Mouse (Mus musculus) forebrain, postnatal 0 days (tissue): ENCODE measurements around the gene Runx3. TPM values are rescaled to one million over a fixed set of nuclear protein-coding genes. Genes with fewer than 3 reads are reported as not detected.

Experiments used
- ATAC-seq: fragments of 200-750 bp; cut with Nextera tagmentation; 2 replicates; pipeline ENCODE4 v1.8.0; 2017; ENCODE audit warnings: mild to moderate bottlenecking, moderate library complexity
- DNase-seq: peaks from one replicate; pipeline ENCODE4 v3.0.0-alpha.2; 2015
- H3K27ac ChIP-seq: fragments of 300-500 bp; sonication (generic); 2 replicates; pipeline ENCODE4 v1.5.1; 2014; ENCODE audit warnings: low read depth, mild to moderate bottlenecking, antibody characterized with exemption, low read length, moderate library complexity, mixed read lengths
- H3K27me3 ChIP-seq: fragments of 300-500 bp; sonication (generic); 2 replicates; pipeline ENCODE4 v1.6.1; 2014; ENCODE audit warnings: mild to moderate bottlenecking, low read length, mixed read lengths; ENCODE audit not compliant: insufficient read depth
- H3K36me3 ChIP-seq: fragments of 300-500 bp; sonication (generic); 2 replicates; pipeline ENCODE4 v1.6.1; 2014; ENCODE audit warnings: mild to moderate bottlenecking, moderate library complexity; ENCODE audit not compliant: insufficient read depth
- H3K4me1 ChIP-seq: fragments of 300-500 bp; sonication (generic); 2 replicates; pipeline ENCODE4 v1.6.1; 2014; ENCODE audit warnings: antibody characterized with exemption; ENCODE audit not compliant: insufficient read depth
- H3K4me2 ChIP-seq: fragments of 300-500 bp; sonication (generic); 2 replicates; pipeline ENCODE4 v1.6.1; 2014; ENCODE audit warnings: low read depth, mild to moderate bottlenecking, moderate library complexity
- H3K4me3 ChIP-seq: fragments of 300-500 bp; sonication (generic); 2 replicates; pipeline ENCODE4 v1.5.1; 2014; ENCODE audit warnings: low read depth, low read length, mixed read lengths
- H3K9ac ChIP-seq: fragments of 300-500 bp; sonication (generic); 2 replicates; pipeline ENCODE4 v1.6.1; 2014; ENCODE audit warnings: mild to moderate bottlenecking
- H3K9me3 ChIP-seq: fragments of 300-500 bp; sonication (generic); 2 replicates; pipeline ENCODE4 v1.6.1; 2016; ENCODE audit warnings: low read length
- CTCF ChIP-seq: sonication (generic); IDR thresholded peaks from 2 replicates; pipeline ENCODE4 v1.5.1; 2016; ENCODE audit warnings: antibody characterized with exemption, control low read depth, low read depth
- WGBS: fragments of 180-500 bp; shearing (Covaris S2); extraction: QIAGEN DNeasy Blood & Tissue Kit; methylation state at CpG from one replicate; pipeline ENCODE4 v1.1.7; 2014; 5-methylcytosine and 5-hydroxymethylcytosine counted together
- polyA plus RNA-seq: library from polyadenylated mRNA; unstranded; fragments of >200 nt; fragmentation: Nextera tagmentation; extraction: Ambion mirVana; gene quantifications from 2 replicates; pipeline ENCODE4 v1.2.1, GENCODE M21; 2015
- total RNA-seq: library from RNA; depleted of rRNA; stranded (reverse); fragments of >200 nt; gene quantifications from 2 replicates; pipeline ENCODE4 v1.2.3, GENCODE M21; 2014

Gene Runx3
- total and polyA plus RNA-seq, 2 experiments from 2014 or later = not detected

DNA sequence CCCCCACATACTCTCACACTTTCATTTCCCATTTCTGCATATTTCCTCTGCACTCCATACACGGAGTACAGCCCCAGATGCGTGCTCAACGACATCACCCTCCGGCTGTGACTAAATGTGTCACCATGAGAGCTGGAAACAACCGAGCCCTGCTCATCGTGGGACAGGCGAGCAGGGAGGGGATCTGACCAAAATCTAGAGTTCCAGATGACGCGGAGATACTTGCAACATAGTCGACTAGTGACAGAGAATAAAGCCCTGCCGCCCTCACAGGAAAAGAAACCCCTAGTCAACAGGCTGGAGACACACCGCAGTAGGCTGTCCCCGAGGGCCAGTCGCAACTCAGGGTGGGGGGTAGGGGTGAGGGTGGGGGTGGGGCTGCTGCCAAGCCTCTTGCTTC is 82.8 kb downstream of the Runx3 start:
- peak overlapping the region; percentile 17; the same call in 1 of the 2 replicates for H3K4me3 ChIP-seq
- peaks cover 17% of the 10 kb centered on the region for H3K27me3 ChIP-seq
- no peak for TF ChIP-seq CTCF
- 0 out of 2 replicates have a peak overlapping the region, but pooled peaks have one; percentile 15 for H3K9ac ChIP-seq
- no peaks in the 10 kb centered on the region for H3K36me3 ChIP-seq
- DNase-seq = no peak
- no peaks in the 10 kb centered on the region for H3K9me3 ChIP-seq
- no peak for ATAC-seq
- no peak overlapping the region for H3K27ac ChIP-seq
- no peaks in the 10 kb centered on the region for H3K4me1 ChIP-seq
- 17% methylated on average over 14 of the region's 14 CpGs for WGBS
- H3K4me2 ChIP-seq = peak overlapping the region; percentile 26

DNA sequence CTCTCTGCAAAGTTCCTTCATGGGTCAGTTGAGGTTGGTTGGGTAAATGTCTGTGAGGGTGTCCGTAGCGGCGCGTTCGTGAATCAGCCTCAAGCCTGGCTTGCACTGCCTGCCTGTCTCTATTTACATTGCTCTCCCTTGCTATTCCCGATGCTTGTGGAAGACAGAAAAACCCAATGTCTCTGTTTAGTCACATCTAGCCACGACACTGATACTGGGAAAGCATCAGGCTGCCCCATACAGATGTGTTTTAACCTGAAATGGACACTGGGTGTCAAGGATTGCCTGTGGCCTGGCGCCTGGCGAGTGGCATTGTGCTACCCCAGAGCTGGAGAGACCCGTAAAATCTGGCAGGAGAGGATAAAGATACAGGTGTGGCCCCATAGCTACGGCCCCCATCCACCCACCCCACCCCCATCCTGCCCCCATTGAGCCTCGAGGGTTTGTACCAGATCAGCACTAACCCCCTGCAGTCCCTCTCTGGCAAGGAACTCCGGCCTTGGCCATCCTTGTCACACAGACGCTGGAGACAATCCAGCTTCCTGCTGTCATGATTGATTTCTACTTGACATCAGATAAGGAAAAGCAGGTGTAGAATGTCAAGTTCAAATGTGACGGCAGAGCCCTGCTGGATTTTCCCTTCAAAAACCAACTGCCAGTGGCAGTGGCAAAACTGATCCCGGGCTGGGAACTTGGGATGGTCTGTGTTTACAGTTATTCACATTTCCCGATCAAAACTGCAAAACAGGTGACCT is 83.5 kb downstream of the Runx3 start:
- TF ChIP-seq CTCF = no peak
- DNase-seq (no peak), ATAC-seq (no peak)
- Histone ChIP-seq H3K4me3 (peak overlapping the region; percentile 17; the same call in 1 of the 2 replicates), H3K4me1 (no peaks in the 10 kb centered on the region), H3K4me2 (peak overlapping the region; percentile 26), H3K9ac (0 out of 2 replicates have a peak overlapping the region, but pooled peaks have one; percentile 15), H3K36me3 (no peaks in the 10 kb centered on the region), H3K27me3 (peaks cover 17% of the 10 kb centered on the region), H3K27ac (no peak overlapping the region), H3K9me3 (no peaks in the 10 kb centered on the region)
- 28% methylated on average over 17 of the region's 17 CpGs for WGBS

DNA sequence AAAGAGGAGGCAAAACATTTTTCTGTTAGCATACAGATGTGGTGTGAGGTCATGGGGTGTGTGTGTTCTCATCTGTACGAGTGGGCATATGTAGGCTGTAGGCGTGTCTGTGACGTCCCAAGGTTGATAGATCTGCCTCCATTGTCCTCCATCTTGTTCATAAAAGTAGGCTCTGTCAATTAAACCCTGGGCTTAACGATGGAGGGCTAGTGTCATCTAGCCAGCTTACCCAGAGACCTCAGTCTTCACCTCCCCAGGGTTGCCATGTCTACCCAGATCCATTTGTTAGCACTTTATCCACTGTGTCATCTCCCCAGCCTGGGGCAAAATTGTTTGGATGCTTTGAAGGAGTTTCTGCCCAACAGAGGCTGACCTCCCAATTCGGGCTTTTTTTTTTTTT is 84.2 kb downstream of the Runx3 start:
- Histone ChIP-seq H3K9me3 (no peaks in the 10 kb centered on the region), H3K27ac (no peak overlapping the region), H3K4me3 (no peak overlapping the region), H3K4me1 (no peaks in the 10 kb centered on the region), H3K9ac (no peak overlapping the region), H3K27me3 (peaks cover 17% of the 10 kb centered on the region), H3K4me2 (no peak overlapping the region), H3K36me3 (no peaks in the 10 kb centered on the region)
- no peak for TF ChIP-seq CTCF
- 59% methylated on average over 5 of the region's 5 CpGs for WGBS
- DNase-seq (no peak), ATAC-seq (no peak)

DNA sequence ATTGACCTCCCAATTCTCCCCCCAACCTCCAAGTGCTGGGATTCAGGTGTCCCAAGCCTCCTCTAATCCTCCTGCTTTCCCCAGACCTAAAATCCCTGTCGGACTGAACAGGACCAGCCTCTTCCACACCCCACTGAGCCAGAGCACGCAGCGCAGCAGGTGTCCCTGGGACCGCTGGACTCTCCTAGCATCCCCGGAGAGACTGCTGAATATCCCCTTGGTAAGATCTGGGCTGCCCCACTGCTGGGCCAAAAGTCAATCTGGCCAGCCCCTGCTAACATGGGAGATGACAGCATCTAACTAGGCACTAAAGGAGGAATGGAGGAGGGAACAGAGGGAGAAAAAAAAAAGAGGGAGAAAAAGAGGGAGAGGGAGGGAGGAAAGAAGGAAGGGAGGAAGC is 84.8 kb downstream of the Runx3 start:
- no peaks in the 10 kb centered on the region for H3K4me1 ChIP-seq
- no peaks in the 10 kb centered on the region for H3K9me3 ChIP-seq
- DNase-seq = no peak
- ATAC-seq = no peak
- no peak overlapping the region for H3K27ac ChIP-seq
- no peak overlapping the region for H3K4me3 ChIP-seq
- H3K36me3 ChIP-seq = no peaks in the 10 kb centered on the region
- no peak for TF ChIP-seq CTCF
- no peak overlapping the region for H3K9ac ChIP-seq
- 13% methylated on average over 5 of the region's 5 CpGs for WGBS
- no peak overlapping the region for H3K4me2 ChIP-seq
- H3K27me3 ChIP-seq = peaks cover 17% of the 10 kb centered on the region

DNA sequence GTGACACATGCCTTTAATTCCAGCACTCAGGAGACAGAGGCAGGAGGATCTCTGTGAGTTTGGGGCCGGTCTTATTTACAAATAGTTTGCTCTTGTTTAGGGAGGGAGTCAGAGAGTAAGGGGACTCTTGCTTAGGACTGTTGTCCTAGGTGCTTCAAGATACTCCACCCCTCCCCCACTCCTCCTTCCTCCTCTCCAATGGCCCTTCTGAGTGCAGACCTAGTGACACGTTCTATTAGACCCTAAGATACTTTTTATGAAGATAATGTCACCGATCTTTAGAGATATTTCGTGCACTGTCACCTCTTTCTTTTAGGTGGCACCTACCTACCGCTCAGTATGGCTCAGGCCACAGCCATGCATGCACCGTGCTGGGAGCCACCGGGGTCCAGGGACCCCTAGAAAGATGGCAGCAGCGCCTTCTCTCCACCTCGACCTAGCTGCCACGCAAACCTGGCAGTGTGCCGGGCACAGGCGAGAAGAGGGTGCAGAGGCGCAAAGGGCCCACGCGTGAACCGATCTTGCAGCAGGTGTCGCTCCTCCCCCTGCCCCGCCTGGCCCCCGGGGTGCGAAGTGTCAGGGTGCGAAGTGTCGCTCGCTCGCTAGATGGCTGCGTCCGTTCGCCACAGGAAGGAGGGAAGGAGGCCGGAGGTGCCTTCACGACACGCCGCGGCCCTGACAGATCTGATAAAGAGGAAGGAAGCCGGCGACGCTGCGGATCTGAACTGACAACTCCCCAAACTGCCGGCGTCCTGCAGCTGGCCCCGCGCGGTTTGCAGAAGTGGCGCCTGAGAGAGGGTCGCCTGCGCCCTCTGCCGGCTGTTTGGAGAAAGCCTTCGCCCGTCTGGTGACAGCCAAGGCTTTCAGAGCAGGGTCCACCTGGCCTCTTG is 85.5 kb downstream of the Runx3 start:
- peak; percentile 76 for ATAC-seq
- Histone ChIP-seq H3K4me3 (peak overlapping the region; percentile 36), H3K9ac (no peak overlapping the region), H3K4me1 (no peaks in the 10 kb centered on the region), H3K27ac (no peak overlapping the region), H3K4me2 (peak overlapping the region; percentile 70), H3K27me3 (peaks cover 17% of the 10 kb centered on the region), H3K36me3 (no peaks in the 10 kb centered on the region), H3K9me3 (no peaks in the 10 kb centered on the region)
- TF ChIP-seq CTCF = peak; percentile 93
- WGBS = 4% methylated on average over 47 of the region's 47 CpGs
- DNase-seq = peak; percentile 86

DNA sequence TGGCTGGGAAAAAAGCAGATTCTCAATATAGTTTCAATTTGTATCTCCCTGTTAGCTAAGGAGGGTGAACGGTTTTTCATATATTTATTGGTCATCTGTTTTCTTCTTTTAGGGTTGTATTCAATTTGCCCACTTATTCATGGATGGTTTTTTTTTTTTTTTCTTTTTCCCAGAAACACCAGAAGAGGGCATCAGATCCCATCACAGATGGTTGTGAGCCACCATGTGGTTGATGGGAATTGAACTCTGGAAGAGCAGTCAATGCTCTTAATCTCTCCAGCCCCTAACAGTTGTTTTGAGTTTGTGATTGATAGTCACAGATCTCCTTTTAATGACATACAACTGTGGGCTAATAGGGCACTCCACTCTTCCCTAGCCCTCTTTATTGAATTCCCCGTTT is 89.4 kb downstream of the Runx3 start:
- H3K4me2 ChIP-seq = no peak overlapping the region
- ATAC-seq (no peak), DNase-seq (no peak)
- H3K27me3 ChIP-seq = peaks cover 10% of the 10 kb centered on the region
- no peak overlapping the region for H3K4me3 ChIP-seq
- TF ChIP-seq CTCF = 0 out of 2 replicates have a peak, but pooled peaks have one; percentile 15
- no peaks in the 10 kb centered on the region for H3K36me3 ChIP-seq
- H3K27ac ChIP-seq = no peak overlapping the region
- WGBS = 74% methylated on average over 2 of the region's 2 CpGs
- H3K4me1 ChIP-seq = no peaks in the 10 kb centered on the region
- no peaks in the 10 kb centered on the region for H3K9me3 ChIP-seq
- H3K9ac ChIP-seq = no peak overlapping the region

DNA sequence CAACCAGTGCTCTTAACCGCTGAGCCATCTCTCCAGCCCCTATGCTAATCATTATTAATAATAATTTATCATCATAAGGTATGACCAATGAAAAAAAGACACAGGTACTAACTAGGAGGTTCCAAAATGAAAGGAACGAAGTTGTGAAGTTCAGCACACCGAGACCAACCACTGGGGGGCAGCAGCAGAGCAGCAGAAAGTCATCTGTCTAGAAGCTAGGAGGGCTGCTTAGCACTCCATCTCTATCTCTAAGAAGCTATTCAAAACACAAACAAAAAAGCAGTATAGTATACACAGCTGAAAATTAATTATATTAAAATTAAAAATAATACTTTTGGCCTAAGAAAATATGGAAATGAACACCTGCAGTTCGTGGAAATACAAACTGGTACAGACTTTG is 99.2 kb downstream of the Runx3 start:
- no peaks in the 10 kb centered on the region for H3K4me1 ChIP-seq
- 41% methylated on average over 4 of the region's 4 CpGs for WGBS
- H3K9me3 ChIP-seq = no peaks in the 10 kb centered on the region
- ATAC-seq (peak; percentile 84), DNase-seq (peak; percentile 84)
- H3K27me3 ChIP-seq = no peaks in the 10 kb centered on the region
- H3K27ac ChIP-seq = no peak overlapping the region
- peaks cover 17% of the 10 kb centered on the region for H3K36me3 ChIP-seq
- TF ChIP-seq CTCF = peak; percentile 88
- no peak overlapping the region for H3K4me2 ChIP-seq
- no peak overlapping the region for H3K9ac ChIP-seq
- no peak overlapping the region for H3K4me3 ChIP-seq
